Mouse (Mus musculus): ENCODE measurements around the gene Hsd3b4.
"Not testable (repeated sequence)": the region's sequence is repeated elsewhere in the genome, so short reads cannot be mapped to it uniquely, and the experiment has no call there.

- not testable (repeated sequence) for TF ChIP-seq CTCF (IDR thresholded peaks at IDR 0.05; ENCODE audit: borderline replicate concordance, control insufficient read depth, extremely low read depth, insufficient read depth, low read length, poor library complexity); POLR2A (IDR thresholded peaks at IDR 0.05; ENCODE audit: control insufficient read depth, extremely low read depth, insufficient read depth, low read length, poor library complexity)
These were observed 14.2 kb upstream of the Hsd3b4 start for GRCm38 (mm10) chr3:98524552-98524951.
